Mouse (Mus musculus): ENCODE measurements at regions not wholly inside any gene's neighbourhood (a gene's known extent, or its start where the extent isn't known, plus 50 kb on each side); places are given as distances from the start of the nearest gene placed in this dataset.
A peak's percentile ranks its signal among the peaks of the same experiment; 100 is the strongest.

DNA sequence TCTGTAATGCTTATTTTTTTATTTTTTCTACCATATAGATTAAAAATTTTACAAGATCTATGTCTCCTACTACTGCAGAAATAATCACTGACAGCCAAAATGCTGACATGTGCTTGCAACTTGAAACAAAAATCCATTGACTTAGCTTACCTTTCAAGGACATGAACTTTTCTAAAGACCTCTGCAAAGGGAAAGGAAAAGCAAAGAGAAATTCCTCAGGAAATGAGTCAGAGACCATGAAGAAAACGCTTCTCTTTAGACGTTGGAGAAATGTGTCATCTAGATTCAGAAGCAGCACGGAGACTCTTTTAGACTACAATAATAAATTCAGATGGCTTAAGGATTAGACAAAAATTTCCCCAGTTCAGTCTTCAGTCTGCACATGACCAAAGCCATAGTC is 2188.6 kb upstream of the Tenm3 start:
- ATAC-seq (ENCODE audit: low FRiP score, low read depth) (no peak), DNase-seq (ENCODE audit: low spot score) (no peak)
- H3K27me3 ChIP-seq (ENCODE audit: control insufficient read depth, insufficient read depth, low read length): no peaks in the 10 kb centered on the region
- WGBS: 49% methylated on average over 3 of the region's 3 CpGs
- H3K27ac ChIP-seq (replicated peaks; ENCODE audit: low read depth, low read length): no peak overlapping the region
- H3K9me3 ChIP-seq (ENCODE audit: control insufficient read depth, low read length): no peaks in the 10 kb centered on the region
- no peak overlapping the region for H3K9ac ChIP-seq (ENCODE audit: low read depth, low read length, severe bottlenecking)
- no peak for TF ChIP-seq POLR2A (IDR thresholded peaks at IDR 0.05; ENCODE audit: borderline replicate concordance, extremely low read depth, insufficient read depth, insufficient read length)
- no peaks in the 10 kb centered on the region for H3K4me1 ChIP-seq (ENCODE audit: control insufficient read depth, insufficient read depth, low read length)
- H3K4me2 ChIP-seq (replicated peaks; ENCODE audit: low read depth, low read length, severe bottlenecking): no peak overlapping the region
- H3K4me3 ChIP-seq (replicated peaks; ENCODE audit: low read length): no peak overlapping the region
- no peaks in the 10 kb centered on the region for H3K36me3 ChIP-seq (ENCODE audit: control insufficient read depth, insufficient read depth, low read length)

DNA sequence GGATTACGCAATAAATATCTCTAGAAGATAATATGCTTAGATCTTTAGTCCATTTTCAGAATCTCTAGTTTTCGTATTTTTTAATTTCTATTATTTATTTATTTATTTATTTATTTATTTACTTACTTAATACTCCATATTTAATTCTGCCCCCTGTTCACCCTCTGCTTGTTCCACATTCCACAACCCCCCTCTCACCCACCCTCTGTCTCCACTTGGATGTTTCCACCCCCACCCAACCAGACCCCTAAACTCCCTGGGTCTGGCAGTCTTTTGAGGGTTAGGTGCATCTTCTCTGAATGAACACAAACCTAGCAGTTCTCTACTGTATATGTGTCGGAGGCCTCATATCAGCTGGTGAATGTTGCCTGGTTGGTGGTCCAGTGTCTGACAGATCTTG is 2166.8 kb upstream of the Tenm3 start:
- H3K27me3 ChIP-seq (ENCODE audit: control insufficient read depth, insufficient read depth, low read length): no peaks in the 10 kb centered on the region
- H3K36me3 ChIP-seq (ENCODE audit: control insufficient read depth, insufficient read depth, low read length): no peaks in the 10 kb centered on the region
- no peak for ATAC-seq (ENCODE audit: low FRiP score, low read depth)
- H3K9ac ChIP-seq (ENCODE audit: low read depth, low read length, severe bottlenecking): no peak overlapping the region
- 91% methylated on average over 3 of the region's 3 CpGs for WGBS
- no peak for DNase-seq (ENCODE audit: low spot score)
- TF ChIP-seq POLR2A (IDR thresholded peaks at IDR 0.05; ENCODE audit: borderline replicate concordance, extremely low read depth, insufficient read depth, insufficient read length): no peak
- H3K4me2 ChIP-seq (replicated peaks; ENCODE audit: low read depth, low read length, severe bottlenecking): no peak overlapping the region
- no peaks in the 10 kb centered on the region for H3K4me1 ChIP-seq (ENCODE audit: control insufficient read depth, insufficient read depth, low read length)
- H3K9me3 ChIP-seq (ENCODE audit: control insufficient read depth, low read length): no peaks in the 10 kb centered on the region
- no peak overlapping the region for H3K27ac ChIP-seq (replicated peaks; ENCODE audit: low read depth, low read length)
- H3K4me3 ChIP-seq (replicated peaks; ENCODE audit: low read length): no peak overlapping the region

DNA sequence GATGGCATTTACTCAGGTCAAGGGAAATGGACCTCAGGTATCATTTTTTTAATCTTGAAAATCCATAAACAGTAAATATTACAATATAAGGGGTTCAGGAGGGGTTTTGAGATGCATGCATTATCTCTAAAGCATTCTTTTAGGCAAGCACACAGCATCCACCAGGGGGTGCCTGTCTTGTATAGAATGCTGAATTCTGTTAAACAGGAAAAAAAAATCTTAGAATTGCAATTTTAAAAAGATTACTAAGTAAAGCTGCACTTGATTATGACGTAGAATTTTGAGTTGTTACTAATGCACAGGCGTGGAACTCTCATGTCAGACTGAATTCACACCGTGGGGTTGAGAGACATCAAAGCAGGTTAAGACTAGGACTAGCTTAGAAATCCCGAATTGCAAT is 2123.6 kb upstream of the Tenm3 start:
- 38% methylated on average over 4 of the region's 4 CpGs for WGBS
- no peak for ATAC-seq (ENCODE audit: low FRiP score, low read depth)
- no peaks in the 10 kb centered on the region for H3K4me1 ChIP-seq (ENCODE audit: control insufficient read depth, insufficient read depth, low read length)
- no peak overlapping the region for H3K27ac ChIP-seq (replicated peaks; ENCODE audit: low read depth, low read length)
- no peak overlapping the region for H3K4me3 ChIP-seq (replicated peaks; ENCODE audit: low read length)
- no peaks in the 10 kb centered on the region for H3K9me3 ChIP-seq (ENCODE audit: control insufficient read depth, low read length)
- peak; percentile 33 for DNase-seq (ENCODE audit: low spot score)
- H3K4me2 ChIP-seq (replicated peaks; ENCODE audit: low read depth, low read length, severe bottlenecking): no peak overlapping the region
- no peak overlapping the region for H3K9ac ChIP-seq (ENCODE audit: low read depth, low read length, severe bottlenecking)
- H3K36me3 ChIP-seq (ENCODE audit: control insufficient read depth, insufficient read depth, low read length): no peaks in the 10 kb centered on the region
- H3K27me3 ChIP-seq (ENCODE audit: control insufficient read depth, insufficient read depth, low read length): no peaks in the 10 kb centered on the region
- no peak for TF ChIP-seq POLR2A (IDR thresholded peaks at IDR 0.05; ENCODE audit: borderline replicate concordance, extremely low read depth, insufficient read depth, insufficient read length)

DNA sequence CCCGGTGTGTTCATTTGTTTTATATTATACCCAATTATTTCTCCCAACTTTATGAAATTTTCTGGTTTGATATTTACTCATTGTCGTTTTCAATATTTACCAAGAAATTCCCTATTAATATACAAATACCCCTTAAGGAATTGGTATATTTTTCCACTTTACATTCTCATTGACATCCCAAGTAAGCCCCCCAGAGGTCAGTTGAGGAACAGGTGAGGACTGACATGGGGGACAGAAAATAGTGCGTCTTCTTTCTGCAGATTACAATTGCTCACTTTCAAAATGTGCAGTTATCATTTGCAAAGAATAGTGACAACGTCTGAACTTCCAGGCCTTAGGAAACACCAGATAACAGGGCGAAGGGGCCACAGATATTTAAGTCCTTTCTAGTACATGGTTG is 2073.8 kb upstream of the Tenm3 start:
- no peak overlapping the region for H3K4me2 ChIP-seq (replicated peaks; ENCODE audit: low read depth, low read length, severe bottlenecking)
- peaks cover 30% of the 10 kb centered on the region for H3K27me3 ChIP-seq (ENCODE audit: control insufficient read depth, insufficient read depth, low read length)
- no peak overlapping the region for H3K4me3 ChIP-seq (replicated peaks; ENCODE audit: low read length)
- no peak for DNase-seq (ENCODE audit: low spot score)
- H3K4me1 ChIP-seq (ENCODE audit: control insufficient read depth, insufficient read depth, low read length): no peaks in the 10 kb centered on the region
- 21% methylated on average over 5 of the region's 5 CpGs for WGBS
- no peak for ATAC-seq (ENCODE audit: low FRiP score, low read depth)
- H3K36me3 ChIP-seq (ENCODE audit: control insufficient read depth, insufficient read depth, low read length): no peaks in the 10 kb centered on the region
- H3K27ac ChIP-seq (replicated peaks; ENCODE audit: low read depth, low read length): no peak overlapping the region
- no peak for TF ChIP-seq POLR2A (IDR thresholded peaks at IDR 0.05; ENCODE audit: borderline replicate concordance, extremely low read depth, insufficient read depth, insufficient read length)
- no peaks in the 10 kb centered on the region for H3K9me3 ChIP-seq (ENCODE audit: control insufficient read depth, low read length)
- H3K9ac ChIP-seq (ENCODE audit: low read depth, low read length, severe bottlenecking): no peak overlapping the region

DNA sequence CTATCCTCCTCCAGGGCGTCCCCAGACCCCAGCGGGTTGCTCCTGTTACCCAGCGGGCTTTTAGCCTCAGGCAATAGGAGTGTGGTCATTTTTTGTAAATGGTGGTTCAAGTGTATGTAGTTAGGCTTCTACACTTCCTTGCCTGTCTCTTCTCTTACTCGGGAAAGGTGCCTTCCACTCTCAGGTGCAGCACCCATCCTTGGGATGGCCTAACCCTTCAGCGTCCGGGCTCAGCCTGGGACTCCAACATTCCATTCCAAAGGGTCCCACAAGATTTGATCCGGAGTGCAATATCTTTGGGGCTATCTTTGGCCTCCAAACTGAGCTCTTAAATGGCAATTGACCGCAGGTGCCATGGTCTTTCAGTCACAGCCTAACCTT is 2073.0 kb upstream of the Tenm3 start:
- DNase-seq (ENCODE audit: low spot score) (no peak), ATAC-seq (ENCODE audit: low FRiP score, low read depth) (no peak)
- no peaks in the 10 kb centered on the region for H3K4me1 ChIP-seq (ENCODE audit: control insufficient read depth, insufficient read depth, low read length)
- H3K9ac ChIP-seq (ENCODE audit: low read depth, low read length, severe bottlenecking): peak overlapping the region; percentile 52; the same call in 1 of the 2 replicates
- H3K9me3 ChIP-seq (ENCODE audit: control insufficient read depth, low read length): no peaks in the 10 kb centered on the region
- H3K27ac ChIP-seq (replicated peaks; ENCODE audit: low read depth, low read length): no peak overlapping the region
- no peak for TF ChIP-seq POLR2A (IDR thresholded peaks at IDR 0.05; ENCODE audit: borderline replicate concordance, extremely low read depth, insufficient read depth, insufficient read length)
- peak overlapping the region; percentile 99 for H3K4me2 ChIP-seq (replicated peaks; ENCODE audit: low read depth, low read length, severe bottlenecking)
- no peaks in the 10 kb centered on the region for H3K36me3 ChIP-seq (ENCODE audit: control insufficient read depth, insufficient read depth, low read length)
- peaks cover 30% of the 10 kb centered on the region for H3K27me3 ChIP-seq (ENCODE audit: control insufficient read depth, insufficient read depth, low read length)
- 0% methylated on average over 8 of the region's 8 CpGs for WGBS
- peak overlapping the region; percentile 61 for H3K4me3 ChIP-seq (replicated peaks; ENCODE audit: low read length)

Data from limb, embryonic 14.5 days (tissue).